Comparison of ENCODE assay signal across 26 mouse cellular contexts in genomic region chr4:107213279-107214011, GRCm38 (mm10). TPM values are rescaled to one million over a fixed set of nuclear protein-coding genes. Genes with fewer than 3 reads are reported as not detected.
A peak's percentile ranks its signal among the peaks of the same experiment; 100 is the strongest.
DNase-seq lines count a peak whose midpoint lies in the region; ATAC-seq and TF ChIP-seq lines count a peak whose summit lies in the region.
"Had no signal": no experiment of that assay in that cellular context is flagged by ENCODE, and none has a peak within 500 bp of the region (broad histone marks: within the 10 kb centered on the region; RNA-seq: fewer than 3 reads in every experiment).

No protein-coding gene starts in this region.

- intact Hi-C loops in left cerebral cortex, postnatal 4 days (cut with DNase I), result no loop called here
- intact Hi-C loops in left cerebral cortex, postnatal 36 days (cut with DNase I), result no loop called here

- H3K4me1 ChIP-seq in MEL (ENCODE audit: control insufficient read depth in 1 of 2, insufficient read depth in 2 of 2, low read length in 2 of 2), result peaks cover 18 to 42% of the 10 kb centered on the region in 2 experiments
- H3K4me1 ChIP-seq: hindbrain, embryonic 15.5 days; neural tube, embryonic 12.5 days had no signal

- H3K9ac ChIP-seq in MEL (ENCODE audit: control insufficient read depth, low read depth, low read length, poor library complexity, severe bottlenecking), result no peak overlapping the region
- H3K9ac ChIP-seq: heart, embryonic 13.5 days; hindbrain, embryonic 15.5 days; liver, embryonic 13.5 days; neural tube, embryonic 12.5 days had no signal

- no peak overlapping the region for H3K27ac ChIP-seq in MEL (ENCODE audit: control insufficient read depth, low read depth, low read length)
- H3K27ac ChIP-seq: forebrain, embryonic 10.5 days; gastrocnemius, adult 2 months; heart, embryonic 13.5 days; hindbrain, embryonic 15.5 days; liver, embryonic 13.5 days; midbrain, embryonic 10.5 days; neural tube, embryonic 12.5 days had no signal

- peak; percentile 34 to 35 for DNase-seq in cerebellum, postnatal 10 days
- no peak for DNase-seq in cerebellum, adult 8-10 months
- DNase-seq in left cerebral cortex, postnatal 4 days, result peak; percentile 7
- no peak for DNase-seq in left cerebral cortex, postnatal 36 days (ENCODE audit: low spot score in 2 of 2)
- peak; percentile 49 for DNase-seq in MEL (ENCODE audit: low read depth, low spot score)
- no peak for DNase-seq in retina, postnatal 1 day
- DNase-seq in yolk sac, embryonic 10.5 days (ENCODE audit: low spot score), result no peak
- DNase-seq: adrenal gland, postnatal 25 days; cerebellum, adult 9-10 months; gastrocnemius, adult 2 months; kidney, adult 8-10 months; kidney, postnatal 25 days; liver, embryonic 13.5 days; lung, postnatal 14 days; thymus, postnatal 36 days had no signal

- TF ChIP-seq POLR2A in MEL (IDR thresholded peaks at IDR 0.05; ENCODE audit: control insufficient read depth in 1 of 2, insufficient read depth in 1 of 2, low read depth in 1 of 2, low read length in 2 of 2, poor library complexity in 1 of 2), result no peak

- no peaks in the 10 kb centered on the region for H3K27me3 ChIP-seq in MEL (ENCODE audit: control insufficient read depth in 1 of 2, insufficient read depth in 2 of 2, low read length in 2 of 2)
- H3K27me3 ChIP-seq: hindbrain, embryonic 15.5 days; liver, embryonic 13.5 days; neural tube, embryonic 12.5 days had no signal

- peaks cover 0 to 15% of the 10 kb centered on the region in 2 experiments; a peak in 2 of 4 replicates for H3K36me3 ChIP-seq in MEL (ENCODE audit: control insufficient read depth in 1 of 2, insufficient read depth in 2 of 2, low read length in 2 of 2)
- H3K36me3 ChIP-seq: liver, embryonic 13.5 days had no signal

- no peak; the same call in 1 of the 2 replicates for TF ChIP-seq RAD21 in MEL (IDR thresholded peaks at IDR 0.05; ENCODE audit: low read depth, low read length)

- no peak for TF ChIP-seq EP300 in MEL (IDR thresholded peaks at IDR 0.05; ENCODE audit: low read depth in 1 of 2, low read length in 2 of 2)

- peak; percentile 66 for ATAC-seq in megakaryocyte, adult 5-6 weeks (ENCODE audit: poor library complexity, severe bottlenecking)
- ATAC-seq: CD4-positive, CD25-positive, alpha-beta regulatory T cell, adult 4 months had no signal

- no peaks in the 10 kb centered on the region for H3K79me2 ChIP-seq in MEL (ENCODE audit: control insufficient read depth, insufficient read depth, low read length, poor library complexity)

- H3K4me3 ChIP-seq in MEL (ENCODE audit: control insufficient read depth in 1 of 2, insufficient read depth in 1 of 2, low read depth in 2 of 2, low read length in 2 of 2), result no peak overlapping the region
- H3K4me3 ChIP-seq: forebrain, embryonic 10.5 days; gastrocnemius, adult 2 months; heart, embryonic 13.5 days; hindbrain, embryonic 15.5 days; liver, embryonic 13.5 days; midbrain, embryonic 10.5 days; neural tube, embryonic 12.5 days had no signal

- peak in 2 of 3 experiments; percentile 12 to 25; a peak in 1 of 6 replicates for TF ChIP-seq CTCF in MEL (IDR thresholded peaks at IDR 0.05 in 2 of 3, conservative IDR thresholded peaks at IDR 0.05 in 1 of 3; ENCODE audit: control insufficient read depth in 1 of 3, insufficient read depth in 1 of 3, low read depth in 2 of 3, low read length in 3 of 3, poor library complexity in 1 of 3, severe bottlenecking in 1 of 3)

- no peaks in the 10 kb centered on the region for H3K9me3 ChIP-seq in MEL (replicated peaks; ENCODE audit: insufficient read depth, low read length)
- H3K9me3 ChIP-seq: forebrain, embryonic 10.5 days; G1E; heart, embryonic 13.5 days; hindbrain, embryonic 15.5 days; liver, embryonic 13.5 days; midbrain, embryonic 10.5 days; neural tube, embryonic 12.5 days had no signal

TF ChIP-seq in MEL, 35 proteins besides CTCF, POLR2A, EP300 and RAD21:
- TF ChIP-seq SMC3 (IDR thresholded peaks at IDR 0.05; ENCODE audit: low read depth, low read length) (peak; percentile 31), POLR2AphosphoS5 (IDR thresholded peaks at IDR 0.05; ENCODE audit: borderline replicate concordance, low read depth, low read length) (no peak)

RNA-seq across cellular contexts. Expression of gene Ldlrad1, which starts 4.5 kb away (rescaled TPM):
- not detected for total RNA-seq in left cerebral cortex, postnatal 4 days (2021)
- total RNA-seq in left cerebral cortex, postnatal 36 days (2021), result not detected
- total RNA-seq in MEL (2012; rRNA removed), result 0.15 TPM in 1 of 2 replicates, not detected in the other
- not detected for polyA plus RNA-seq in MEL (2012; ENCODE audit: insufficient read depth in 1 of 2, insufficient read length in 2 of 2, low read depth in 1 of 2, low replicate concordance in 2 of 2, missing spikeins in 1 of 2)
- not detected in 2 replicates for total RNA-seq in megakaryocyte, adult 5-6 weeks (2015)
- not detected in 2 replicates for total RNA-seq in megakaryocyte, adult 5-6 weeks (2017)
- total RNA-seq: gastrocnemius, adult 2 months; heart, postnatal 25 days; left cerebral cortex, adult 18-20 months had no signal
- polyA plus RNA-seq: forebrain, embryonic 10.5 days; G1E; heart, embryonic 13.5 days; hindbrain, embryonic 15.5 days; limb, embryonic 11.5 days; liver, embryonic 13.5 days; midbrain, embryonic 10.5 days; neural tube, embryonic 12.5 days had no signal

RNA-seq across cellular contexts. Expression of gene Tceanc2, which starts 34.5 kb away (rescaled TPM):
- total RNA-seq in left cerebral cortex, postnatal 4 days (2021), result 10 to 100 TPM; 24.4 to 27.4 TPM
- 10 to 100 TPM; 15.0 to 20.8 TPM for total RNA-seq in left cerebral cortex, postnatal 36 days (2021)
- 1.5 and 1.9 TPM in 2 replicates for total RNA-seq in MEL (2012; rRNA removed)
- polyA plus RNA-seq in MEL (2012; ENCODE audit: insufficient read depth in 1 of 2, insufficient read length in 2 of 2, low read depth in 1 of 2, low replicate concordance in 2 of 2, missing spikeins in 1 of 2), result 1 to 10 TPM in 1 of 2 experiments, not detected in 1; 9.4 TPM
- total RNA-seq in megakaryocyte, adult 5-6 weeks (2015), result 26.5 and 30.8 TPM in 2 replicates
- total RNA-seq in megakaryocyte, adult 5-6 weeks (2017), result 33.3 and 36.7 TPM in 2 replicates

RNA-seq across cellular contexts. Expression of gene Tmem59, which starts 35.2 kb away (rescaled TPM):
- 100 to 1,000 TPM; 115 to 118 TPM for total RNA-seq in left cerebral cortex, postnatal 4 days (2021)
- 100 to 1,000 TPM; 192 to 236 TPM for total RNA-seq in left cerebral cortex, postnatal 36 days (2021)
- 51.9 and 55.8 TPM in 2 replicates for total RNA-seq in MEL (2012; rRNA removed)
- polyA plus RNA-seq in MEL (2012; ENCODE audit: insufficient read depth in 1 of 2, insufficient read length in 2 of 2, low read depth in 1 of 2, low replicate concordance in 2 of 2, missing spikeins in 1 of 2), result 10 to 100 TPM in 1 of 2 experiments, not detected in 1; 78.9 TPM
- 288 and 354 TPM in 2 replicates for total RNA-seq in megakaryocyte, adult 5-6 weeks (2015)
- total RNA-seq in megakaryocyte, adult 5-6 weeks (2017), result 165 and 181 TPM in 2 replicates

RNA-seq across cellular contexts. Expression of gene Lrrc42, which starts 39.9 kb away (rescaled TPM):
- total RNA-seq in left cerebral cortex, postnatal 4 days (2021), result 10 to 100 TPM; 40.3 to 44.8 TPM
- 10 to 100 TPM; 28.0 to 35.0 TPM for total RNA-seq in left cerebral cortex, postnatal 36 days (2021)
- 8.6 and 9.3 TPM in 2 replicates for total RNA-seq in MEL (2012; rRNA removed)
- polyA plus RNA-seq in MEL (2012; ENCODE audit: insufficient read depth in 1 of 2, insufficient read length in 2 of 2, low read depth in 1 of 2, low replicate concordance in 2 of 2, missing spikeins in 1 of 2), result 10 to 100 TPM in 1 of 2 experiments, not detected in 1; 48.9 TPM
- total RNA-seq in megakaryocyte, adult 5-6 weeks (2015), result 11.0 and 14.4 TPM in 2 replicates
- total RNA-seq in megakaryocyte, adult 5-6 weeks (2017), result 3.2 and 16.3 TPM in 2 replicates

RNA-seq across cellular contexts. Expression of gene Hspb11, which starts 39.9 kb away (rescaled TPM):
- 10 to 100 TPM; 14.8 to 20.0 TPM for total RNA-seq in left cerebral cortex, postnatal 4 days (2021)
- 10 to 100 TPM; 15.6 to 16.5 TPM for total RNA-seq in left cerebral cortex, postnatal 36 days (2021)
- total RNA-seq in MEL (2012; rRNA removed), result 11.2 and 12.4 TPM in 2 replicates
- polyA plus RNA-seq in MEL (2012; ENCODE audit: insufficient read depth in 1 of 2, insufficient read length in 2 of 2, low read depth in 1 of 2, low replicate concordance in 2 of 2, missing spikeins in 1 of 2), result 10 to 100 TPM in 1 of 2 experiments, not detected in 1; 16.8 TPM
- total RNA-seq in megakaryocyte, adult 5-6 weeks (2015), result 17.1 and 23.3 TPM in 2 replicates
- 8.6 and 15.3 TPM in 2 replicates for total RNA-seq in megakaryocyte, adult 5-6 weeks (2017)

Comparison
In these comparisons a context has a peak if more than half of its experiments do, and no peak if none do; other contexts are left out.
1. DNase-seq: peak in cerebellum, postnatal 10 days (2 of 2), left cerebral cortex, postnatal 4 days (single experiment) and MEL (single experiment); none in cerebellum, adult 8-10 months (single experiment), left cerebral cortex, postnatal 36 days (0 of 2), retina, postnatal 1 day (single experiment) and yolk sac, embryonic 10.5 days (single experiment).